Mouse (Mus musculus) E14TG2a.4 (cell line): Measurements from ENCODE around the gene Ppfibp1.

Experiments used
- CTCF ChIP-seq: conservative IDR thresholded peaks from 2 replicates; pipeline ENCODE4 v1.5.1; 2014; ENCODE audit warnings: low read length
- NANOG ChIP-seq: IDR thresholded peaks from 2 replicates; pipeline ENCODE4 v1.6.1; 2014; ENCODE audit warnings: borderline replicate concordance, low read length, mixed read lengths
- POU5F1 ChIP-seq: IDR thresholded peaks from 2 replicates; pipeline ENCODE4 v1.6.1; 2014; ENCODE audit warnings: low read length, borderline replicate concordance

- TF ChIP-seq CTCF: no peak
- no peak for TF ChIP-seq POU5F1
- TF ChIP-seq NANOG: no peak
These were observed 144.1 kb downstream of the Ppfibp1 start, which contains the start of gene Rep15 for GRCm38 (mm10) chr6:147032303-147032925.
